Mouse (Mus musculus): ENCODE measurements around the gene Acot8.

DNA sequence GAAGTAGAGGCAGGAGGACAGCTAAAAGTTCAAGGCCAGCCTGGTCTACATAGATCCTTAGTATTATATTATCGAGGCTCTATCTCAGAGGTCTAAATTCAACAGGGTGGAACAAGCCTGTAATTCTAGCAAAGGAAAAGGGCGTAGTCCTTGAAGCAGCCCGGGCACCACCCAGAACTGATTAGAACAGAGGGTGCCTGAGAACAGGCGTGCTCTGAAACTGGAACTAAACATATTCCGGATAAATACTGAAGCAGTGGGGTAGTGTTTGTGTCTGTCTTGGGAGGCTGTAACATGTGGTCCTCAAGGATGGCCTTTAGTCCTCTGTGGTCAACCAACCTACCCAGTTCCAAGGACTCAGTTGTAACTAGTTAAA lies 30.7 kb downstream of the Acot8 start:
- TF ChIP-seq CTCF (IDR thresholded peaks at IDR 0.05; ENCODE audit: extremely low read depth, insufficient read length, insufficient replicate concordance, low read depth, low read length) (no peak), POLR2A (IDR thresholded peaks at IDR 0.05; ENCODE audit: low read depth, low read length) (no peak)
